Mouse (Mus musculus): ENCODE data around the gene Rnf185. TPM values are rescaled to one million over a fixed set of nuclear protein-coding genes. Genes with fewer than 3 reads are reported as not detected.
A peak's percentile ranks its signal among the peaks of the same experiment; 100 is the strongest.

Rnf185 gene
- polyA plus RNA-seq, 1 experiment from 2014 or later, result 48.1 TPM

GRCm38 (mm10) chr11:3422242-3422641, 29.9 kb downstream of the Rnf185 start:
- Histone ChIP-seq H3K4me1 (ENCODE audit: control insufficient read depth, insufficient read depth, low read length) (no peaks in the 10 kb centered on the region), H3K9ac (replicated peaks; ENCODE audit: low read length) (no peak overlapping the region), H3K27ac (replicated peaks; ENCODE audit: low read depth, low read length) (no peak overlapping the region), H3K4me3 (ENCODE audit: low read depth, low read length) (no peak overlapping the region), H3K4me2 (ENCODE audit: low read depth, low read length) (no peak overlapping the region), H3K9me3 (replicated peaks; ENCODE audit: control insufficient read depth, low read length) (no peaks in the 10 kb centered on the region), H3K27me3 (ENCODE audit: control insufficient read depth, insufficient read depth, low read length) (no peaks in the 10 kb centered on the region), H3K36me3 (replicated peaks; ENCODE audit: control insufficient read depth, insufficient read depth, low read depth, low read length) (peaks cover 2% of the 10 kb centered on the region; the same call in 1 of the 2 replicates)
- WGBS, result 82% methylated on average over 4 of the region's 4 CpGs
- no peak for DNase-seq (ENCODE audit: low spot score)
- no peak for ATAC-seq (replicated peaks; ENCODE audit: insufficient number of reproducible peaks, low FRiP score, low TSS enrichment, low read depth)

- no peak for ATAC-seq (replicated peaks; ENCODE audit: insufficient number of reproducible peaks, low FRiP score, low TSS enrichment, low read depth)
- Histone ChIP-seq H3K36me3 (replicated peaks; ENCODE audit: control insufficient read depth, insufficient read depth, low read depth, low read length) (no peaks in the 10 kb centered on the region; the same call in 1 of the 2 replicates), H3K9ac (replicated peaks; ENCODE audit: low read length) (no peak overlapping the region), H3K4me1 (ENCODE audit: control insufficient read depth, insufficient read depth, low read length) (no peaks in the 10 kb centered on the region), H3K9me3 (replicated peaks; ENCODE audit: control insufficient read depth, low read length) (no peaks in the 10 kb centered on the region), H3K27ac (replicated peaks; ENCODE audit: low read depth, low read length) (no peak overlapping the region), H3K4me3 (ENCODE audit: low read depth, low read length) (no peak overlapping the region), H3K4me2 (ENCODE audit: low read depth, low read length) (no peak overlapping the region), H3K27me3 (ENCODE audit: control insufficient read depth, insufficient read depth, low read length) (no peaks in the 10 kb centered on the region)
- WGBS, result 83% methylated on average over 4 of the region's 4 CpGs
- DNase-seq (ENCODE audit: low spot score), result no peak
Observed at GRCm38 (mm10) chr11:3418741-3419140, 33.4 kb downstream of the Rnf185 start.

- DNase-seq (ENCODE audit: low spot score), result no peak
- no peak overlapping the region for H3K27ac ChIP-seq (replicated peaks; ENCODE audit: low read depth, low read length)
- H3K4me2 ChIP-seq (ENCODE audit: low read depth, low read length), result no peak overlapping the region
- 76% methylated on average over 6 of the region's 6 CpGs for WGBS
- no peak overlapping the region for H3K4me3 ChIP-seq (ENCODE audit: low read depth, low read length)
- no peaks in the 10 kb centered on the region for H3K27me3 ChIP-seq (ENCODE audit: control insufficient read depth, insufficient read depth, low read length)
- no peaks in the 10 kb centered on the region for H3K9me3 ChIP-seq (replicated peaks; ENCODE audit: control insufficient read depth, low read length)
- no peaks in the 10 kb centered on the region; the same call in 1 of the 2 replicates for H3K36me3 ChIP-seq (replicated peaks; ENCODE audit: control insufficient read depth, insufficient read depth, low read depth, low read length)
- H3K9ac ChIP-seq (replicated peaks; ENCODE audit: low read length), result no peak overlapping the region
- ATAC-seq (replicated peaks; ENCODE audit: insufficient number of reproducible peaks, low FRiP score, low TSS enrichment, low read depth), result no peak
- no peaks in the 10 kb centered on the region for H3K4me1 ChIP-seq (ENCODE audit: control insufficient read depth, insufficient read depth, low read length)
Observed at GRCm38 (mm10) chr11:3417795-3418194, 34.4 kb downstream of the Rnf185 start.

- no peak overlapping the region for H3K4me3 ChIP-seq (ENCODE audit: low read depth, low read length)
- no peaks in the 10 kb centered on the region; the same call in 1 of the 2 replicates for H3K36me3 ChIP-seq (replicated peaks; ENCODE audit: control insufficient read depth, insufficient read depth, low read depth, low read length)
- ATAC-seq (replicated peaks; ENCODE audit: insufficient number of reproducible peaks, low FRiP score, low TSS enrichment, low read depth) (no peak), DNase-seq (ENCODE audit: low spot score) (no peak)
- no peak overlapping the region for H3K9ac ChIP-seq (replicated peaks; ENCODE audit: low read length)
- H3K4me1 ChIP-seq (ENCODE audit: control insufficient read depth, insufficient read depth, low read length), result no peaks in the 10 kb centered on the region
- H3K9me3 ChIP-seq (replicated peaks; ENCODE audit: control insufficient read depth, low read length), result no peaks in the 10 kb centered on the region
- no peak overlapping the region for H3K27ac ChIP-seq (replicated peaks; ENCODE audit: low read depth, low read length)
- H3K27me3 ChIP-seq (ENCODE audit: control insufficient read depth, insufficient read depth, low read length), result no peaks in the 10 kb centered on the region
- WGBS, result 91% methylated on average over 3 of the region's 3 CpGs
- H3K4me2 ChIP-seq (ENCODE audit: low read depth, low read length), result no peak overlapping the region
Observed at GRCm38 (mm10) chr11:3416399-3416798, 35.8 kb downstream of the Rnf185 start.

- no peak for DNase-seq (ENCODE audit: low spot score)
- Histone ChIP-seq H3K4me3 (ENCODE audit: low read depth, low read length) (no peak overlapping the region), H3K27me3 (ENCODE audit: control insufficient read depth, insufficient read depth, low read length) (no peaks in the 10 kb centered on the region), H3K4me2 (ENCODE audit: low read depth, low read length) (no peak overlapping the region), H3K4me1 (ENCODE audit: control insufficient read depth, insufficient read depth, low read length) (peaks cover 5% of the 10 kb centered on the region; the same call in 1 of the 2 replicates), H3K36me3 (replicated peaks; ENCODE audit: control insufficient read depth, insufficient read depth, low read depth, low read length) (no peaks in the 10 kb centered on the region; the same call in 1 of the 2 replicates), H3K27ac (replicated peaks; ENCODE audit: low read depth, low read length) (no peak overlapping the region), H3K9ac (replicated peaks; ENCODE audit: low read length) (no peak overlapping the region), H3K9me3 (replicated peaks; ENCODE audit: control insufficient read depth, low read length) (no peaks in the 10 kb centered on the region)
- 87% methylated on average over 3 of the region's 3 CpGs for WGBS
- no peak for ATAC-seq (replicated peaks; ENCODE audit: insufficient number of reproducible peaks, low FRiP score, low TSS enrichment, low read depth)
Observed at GRCm38 (mm10) chr11:3412111-3412510, 40.1 kb downstream of the Rnf185 start.

- Histone ChIP-seq H3K36me3 (replicated peaks; ENCODE audit: control insufficient read depth, insufficient read depth, low read depth, low read length) (no peaks in the 10 kb centered on the region; the same call in 1 of the 2 replicates), H3K4me3 (ENCODE audit: low read depth, low read length) (peak within 1 kb of the TSS; percentile 69), H3K27ac (replicated peaks; ENCODE audit: low read depth, low read length) (0 out of 2 replicates have a peak within 1 kb of the TSS, but pooled peaks have one; percentile 16), H3K4me2 (ENCODE audit: low read depth, low read length) (peak within 1 kb of the TSS; percentile 75), H3K27me3 (ENCODE audit: control insufficient read depth, insufficient read depth, low read length) (no peaks in the 10 kb centered on the region), H3K9me3 (replicated peaks; ENCODE audit: control insufficient read depth, low read length) (no peaks in the 10 kb centered on the region), H3K4me1 (ENCODE audit: control insufficient read depth, insufficient read depth, low read length) (peaks cover 5% of the 10 kb centered on the region; the same call in 1 of the 2 replicates), H3K9ac (replicated peaks; ENCODE audit: low read length) (peak within 1 kb of the TSS; percentile 76)
- DNase-seq (ENCODE audit: low spot score) (peak; percentile 93), ATAC-seq (replicated peaks; ENCODE audit: insufficient number of reproducible peaks, low FRiP score, low TSS enrichment, low read depth) (peak; percentile 93)
- WGBS, result 2% methylated on average over 45 of the region's 45 CpGs
Observed at GRCm38 (mm10) chr11:3408997-3409732, 43.0 kb downstream of the Rnf185 start, which contains the start of gene Limk2. Limk2 (minus strand) TSS chr11:3409189.

GRCm38 (mm10) chr11:3408131-3408996, 43.8 kb downstream of the Rnf185 start:
- peak overlapping the region; percentile 76 for H3K9ac ChIP-seq (replicated peaks; ENCODE audit: low read length)
- ATAC-seq (replicated peaks; ENCODE audit: insufficient number of reproducible peaks, low FRiP score, low TSS enrichment, low read depth), result peak; percentile 24
- 5% methylated on average over 34 of the region's 34 CpGs for WGBS
- H3K9me3 ChIP-seq (replicated peaks; ENCODE audit: control insufficient read depth, low read length), result no peaks in the 10 kb centered on the region
- DNase-seq (ENCODE audit: low spot score), result peak; percentile 19
- H3K4me2 ChIP-seq (ENCODE audit: low read depth, low read length), result peak overlapping the region; percentile 75
- peak overlapping the region; percentile 69 for H3K4me3 ChIP-seq (ENCODE audit: low read depth, low read length)
- 0 out of 2 replicates have a peak overlapping the region, but pooled peaks have one; percentile 16 for H3K27ac ChIP-seq (replicated peaks; ENCODE audit: low read depth, low read length)
- H3K4me1 ChIP-seq (ENCODE audit: control insufficient read depth, insufficient read depth, low read length), result peaks cover 5% of the 10 kb centered on the region; the same call in 1 of the 2 replicates
- no peaks in the 10 kb centered on the region for H3K27me3 ChIP-seq (ENCODE audit: control insufficient read depth, insufficient read depth, low read length)
- no peaks in the 10 kb centered on the region for H3K36me3 ChIP-seq (replicated peaks; ENCODE audit: control insufficient read depth, insufficient read depth, low read depth, low read length)
